Mouse (Mus musculus) heart, adult 9 months (tissue): ENCODE measurements at regions not wholly inside any gene's neighbourhood (a gene's known extent, or its start where the extent isn't known, plus 50 kb on each side); places are given as distances from the start of the nearest gene placed in this dataset.

Experiments used
- DNase-seq, 2 experiments: peaks; one replicate each; pipeline ENCODE4 v3.0.0; 2022; ENCODE audit warnings: low spot score in 2 of 2

DNA sequence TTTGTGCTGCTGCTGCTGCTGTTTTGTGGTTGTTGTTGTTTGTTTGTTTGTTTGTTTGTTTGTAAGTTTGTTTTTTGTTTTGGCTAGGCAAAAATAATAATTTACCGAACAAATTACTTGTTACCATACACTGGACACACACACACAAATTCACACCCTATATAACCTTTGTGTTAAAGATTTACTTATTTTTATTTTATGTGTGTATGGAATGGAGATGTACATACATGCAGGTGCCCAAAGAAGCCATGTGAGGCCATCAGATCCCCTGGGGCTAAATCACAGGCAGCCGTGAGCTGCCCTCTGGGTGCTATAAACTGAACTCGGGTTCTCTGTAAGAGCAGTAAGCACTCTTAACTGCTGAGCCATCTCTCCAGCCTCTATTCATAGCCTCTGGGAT is 56.0 kb downstream of the Pttg1 start:
- no peak for DNase-seq

DNA sequence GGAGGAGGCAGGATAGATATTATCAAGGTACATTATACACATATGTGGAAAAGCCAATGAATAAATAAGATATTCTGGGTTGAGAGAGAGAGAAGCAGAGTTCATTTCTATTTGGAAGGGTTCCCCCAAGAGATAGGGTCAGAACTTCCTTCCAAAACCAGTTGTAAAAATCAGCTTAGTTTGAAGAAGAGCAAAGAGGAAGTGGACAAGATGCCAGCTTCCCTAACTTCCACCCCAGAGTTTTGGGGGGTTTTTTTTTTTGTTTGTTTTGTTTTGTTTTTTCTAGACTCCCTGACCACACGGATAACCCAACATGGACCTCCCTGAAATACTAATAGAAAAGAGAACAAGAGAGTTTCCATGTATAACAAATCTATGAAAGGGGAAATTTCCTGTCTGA is 57.7 kb downstream of the Pttg1 start:
- no peak for DNase-seq

DNA sequence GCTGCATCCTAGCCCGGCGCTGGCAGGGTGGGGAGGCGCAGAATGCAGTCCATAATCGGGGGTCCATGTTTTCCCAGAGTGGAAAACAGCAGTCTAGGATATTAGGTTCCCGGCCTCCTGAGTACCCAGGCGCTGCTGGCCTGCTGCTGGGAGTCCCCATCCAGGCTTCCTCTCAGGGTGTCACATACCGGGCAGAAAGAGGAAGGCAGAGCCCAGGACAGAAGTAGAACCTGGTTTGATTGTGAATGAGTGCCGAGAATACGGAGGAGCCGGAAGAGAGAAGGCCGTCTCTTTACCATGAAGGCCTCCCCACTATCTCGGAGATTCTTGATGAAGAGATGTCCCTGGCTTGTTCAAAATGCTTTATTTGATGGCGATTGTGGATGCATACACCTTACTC is 64.2 kb downstream of the Pttg1 start:
- DNase-seq, result no peak

- no peak for DNase-seq
These were observed 67.4 kb downstream of the Pttg1 start for GRCm38 (mm10) chr11:43358390-43359291.

DNA sequence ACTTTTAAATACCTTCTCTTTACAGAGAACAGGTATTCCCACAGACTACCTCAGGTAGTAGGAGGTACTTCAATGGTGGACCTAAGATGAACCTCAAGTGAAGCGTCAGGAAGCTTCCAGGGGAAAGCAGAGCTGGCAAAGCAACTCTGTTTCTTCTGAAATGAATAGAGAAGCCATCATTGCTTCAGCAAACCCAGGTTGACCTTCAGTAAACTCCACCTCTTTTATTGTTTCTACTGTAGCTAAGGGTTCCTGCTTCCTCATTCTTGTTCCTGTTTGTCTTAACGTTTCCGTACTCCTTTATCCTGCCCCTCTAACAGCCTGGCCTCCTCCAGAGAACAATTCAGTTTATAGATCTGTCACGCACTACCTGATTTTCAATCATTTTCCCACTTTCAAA is 72.4 kb downstream of the Pttg1 start:
- DNase-seq, result peak in 1 of 2 experiments; percentile 13

GRCm38 (mm10) chr11:43353030-43353429 is 73.0 kb downstream of the Pttg1 start:
- no peak for DNase-seq

- DNase-seq, result no peak
These were observed 74.2 kb downstream of the Pttg1 start for GRCm38 (mm10) chr11:43351818-43352217.

- no peak for DNase-seq
These were observed 74.7 kb downstream of the Pttg1 start for GRCm38 (mm10) chr11:43351348-43351747.

- no peak for DNase-seq
These were observed 75.8 kb downstream of the Pttg1 start for GRCm38 (mm10) chr11:43350242-43350641.

- DNase-seq, result peak; percentile 7 to 17
These were observed 76.5 kb downstream of the Pttg1 start for GRCm38 (mm10) chr11:43349564-43349963.

- peak; percentile 33 to 58 for DNase-seq
These were observed 77.5 kb downstream of the Pttg1 start for GRCm38 (mm10) chr11:43348571-43348970.

DNA sequence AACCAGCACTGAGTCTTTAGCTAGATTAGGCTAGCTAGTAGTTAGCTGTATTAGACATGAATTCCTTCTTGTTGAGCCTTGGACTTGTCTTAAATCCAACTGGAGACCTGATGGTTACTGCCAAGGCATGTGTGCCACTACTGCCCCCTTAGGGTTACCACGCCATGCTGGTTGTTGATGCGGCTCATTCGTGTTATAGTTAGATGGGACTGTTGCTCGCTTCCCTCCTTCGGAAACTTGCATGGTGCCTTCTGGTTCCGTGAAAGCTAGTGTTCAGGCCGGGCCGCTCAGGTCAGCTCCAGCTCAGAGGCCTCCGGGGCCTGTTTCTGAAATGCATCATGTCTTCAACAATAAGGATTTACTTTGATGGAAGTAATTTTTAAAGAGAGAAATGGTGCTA is 79.6 kb downstream of the Pttg1 start:
- DNase-seq, result no peak

- DNase-seq, result peak; percentile 11 to 21
These were observed 81.1 kb downstream of the Pttg1 start for GRCm38 (mm10) chr11:43344767-43345561.

GRCm38 (mm10) chr11:43343574-43343973 is 82.5 kb downstream of the Pttg1 start:
- DNase-seq, result no peak

- DNase-seq, result no peak
These were observed 87.6 kb downstream of the Pttg1 start for GRCm38 (mm10) chr11:43338377-43338993.

DNA sequence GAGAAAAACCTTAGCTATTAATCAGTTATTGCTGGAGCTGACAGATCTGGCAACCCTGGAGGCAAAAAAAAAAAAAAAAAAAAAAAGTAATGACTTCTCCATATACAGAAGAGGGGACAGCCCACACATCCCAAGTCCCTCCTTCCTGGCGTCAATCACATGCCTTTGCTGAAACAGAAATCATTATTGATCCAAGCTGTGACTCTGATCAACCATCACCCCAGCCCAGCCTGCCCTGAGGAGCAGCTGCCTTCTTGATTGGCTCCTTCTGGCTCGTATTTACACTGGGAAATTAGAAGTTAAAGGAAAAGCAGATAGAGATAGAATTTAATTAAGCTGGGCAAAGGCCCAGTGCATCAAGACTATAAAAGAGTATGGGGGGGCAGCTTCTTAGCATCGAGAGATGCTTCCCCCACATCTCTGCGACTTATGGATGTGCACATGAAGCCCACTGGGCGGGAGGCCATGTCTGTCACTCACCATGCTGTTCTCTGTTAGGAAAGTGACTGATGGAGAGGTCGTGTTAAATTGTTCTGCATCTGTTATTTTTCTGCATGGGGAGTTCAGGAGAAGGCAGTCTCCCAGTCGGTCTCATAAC is 90.3 kb downstream of the Pttg1 start:
- DNase-seq, result no peak

DNA sequence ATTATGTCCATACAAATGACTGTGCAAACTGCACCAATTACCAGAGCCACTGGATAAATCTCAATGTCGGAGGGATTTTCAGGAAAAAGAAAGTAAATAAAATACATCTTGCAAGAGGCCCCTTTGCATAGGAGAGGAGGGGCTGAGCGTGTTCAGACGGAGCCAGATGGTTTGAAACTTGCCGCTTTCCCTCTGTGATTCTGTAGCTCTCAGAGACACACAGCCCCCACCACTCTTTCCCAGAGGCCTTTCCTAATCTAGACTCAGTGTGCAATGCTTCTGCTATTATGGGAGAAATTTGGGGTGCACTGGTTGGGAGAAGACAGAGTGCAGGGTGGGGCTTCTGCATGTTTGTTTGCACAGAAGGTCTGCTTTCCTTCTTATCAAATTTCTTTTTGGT is 92.5 kb downstream of the Pttg1 start:
- no peak for DNase-seq

GRCm38 (mm10) chr11:43313996-43314395 is 112.1 kb downstream of the Pttg1 start:
- DNase-seq, result no peak
